Mouse (Mus musculus) spleen, embryonic (tissue): ENCODE measurements at regions not wholly inside any gene's neighbourhood (a gene's known extent, or its start where the extent isn't known, plus 50 kb on each side); places are given as distances from the start of the nearest gene placed in this dataset.

Experiments used
- CTCF ChIA-PET: fragments of 350-600 bp; sonication (Branson Sonifier 250); formaldehyde crosslinking; loops from one replicate; lab custom pipeline; 2022; lab: Charles Lee

DNA sequence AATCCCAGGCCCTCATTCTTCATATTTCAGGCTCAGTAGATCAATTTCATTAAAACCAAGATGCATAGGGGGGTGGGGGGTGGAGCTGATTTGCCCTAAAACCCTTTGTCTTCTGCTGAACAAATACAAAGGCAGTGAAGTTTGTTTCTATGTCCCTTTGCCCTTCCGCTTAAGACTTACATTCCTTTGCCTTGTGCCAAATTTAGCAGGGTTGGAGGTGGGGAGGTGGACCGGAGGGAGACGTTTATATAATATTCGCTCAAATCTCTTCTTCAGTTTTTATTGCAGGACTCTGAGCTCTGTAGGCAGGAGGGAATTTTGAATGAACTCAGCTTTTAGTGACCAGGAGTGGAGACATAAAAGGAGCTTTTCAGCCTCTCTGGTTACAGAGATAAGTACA, 258.8 kb downstream of the Fzd1 start:
- CTCF ChIA-PET = no interaction called here

DNA sequence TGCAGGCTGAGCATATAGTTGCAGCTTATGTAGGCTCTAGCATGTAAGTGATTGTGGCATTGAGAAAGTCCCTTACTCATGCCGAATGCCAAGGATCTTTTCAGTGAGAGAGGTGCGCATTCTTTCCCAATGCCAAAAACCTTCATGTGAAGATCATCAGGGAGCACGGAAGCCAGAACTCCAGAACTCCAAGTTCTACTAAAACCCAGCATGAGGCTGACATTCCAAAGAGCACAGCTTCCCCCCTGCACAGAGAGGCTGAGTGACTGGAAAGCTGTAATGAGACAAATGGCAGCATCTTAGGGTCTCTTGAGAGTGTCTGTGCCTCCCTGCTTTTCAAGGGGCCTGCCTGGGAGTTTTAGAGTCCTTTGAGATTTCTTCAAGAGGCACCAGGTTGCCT, 259.4 kb downstream of the Fzd1 start:
- CTCF ChIA-PET = no interaction called here

DNA sequence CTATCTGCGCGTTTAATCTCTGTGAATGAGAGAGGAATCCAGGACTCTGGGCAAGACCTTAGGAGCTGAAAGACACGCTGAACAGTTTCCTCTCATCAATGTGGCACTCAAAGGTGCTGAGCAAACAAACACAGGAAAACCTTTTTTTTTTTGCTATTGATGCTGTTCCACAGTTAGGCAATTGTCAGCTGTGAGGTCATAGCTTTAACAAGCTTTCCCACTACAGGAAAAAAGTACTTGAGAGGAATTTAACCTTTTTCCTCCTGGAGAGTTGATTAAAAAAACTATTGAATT, 261.0 kb downstream of the Fzd1 start:
- CTCF ChIA-PET = no interaction called here

DNA sequence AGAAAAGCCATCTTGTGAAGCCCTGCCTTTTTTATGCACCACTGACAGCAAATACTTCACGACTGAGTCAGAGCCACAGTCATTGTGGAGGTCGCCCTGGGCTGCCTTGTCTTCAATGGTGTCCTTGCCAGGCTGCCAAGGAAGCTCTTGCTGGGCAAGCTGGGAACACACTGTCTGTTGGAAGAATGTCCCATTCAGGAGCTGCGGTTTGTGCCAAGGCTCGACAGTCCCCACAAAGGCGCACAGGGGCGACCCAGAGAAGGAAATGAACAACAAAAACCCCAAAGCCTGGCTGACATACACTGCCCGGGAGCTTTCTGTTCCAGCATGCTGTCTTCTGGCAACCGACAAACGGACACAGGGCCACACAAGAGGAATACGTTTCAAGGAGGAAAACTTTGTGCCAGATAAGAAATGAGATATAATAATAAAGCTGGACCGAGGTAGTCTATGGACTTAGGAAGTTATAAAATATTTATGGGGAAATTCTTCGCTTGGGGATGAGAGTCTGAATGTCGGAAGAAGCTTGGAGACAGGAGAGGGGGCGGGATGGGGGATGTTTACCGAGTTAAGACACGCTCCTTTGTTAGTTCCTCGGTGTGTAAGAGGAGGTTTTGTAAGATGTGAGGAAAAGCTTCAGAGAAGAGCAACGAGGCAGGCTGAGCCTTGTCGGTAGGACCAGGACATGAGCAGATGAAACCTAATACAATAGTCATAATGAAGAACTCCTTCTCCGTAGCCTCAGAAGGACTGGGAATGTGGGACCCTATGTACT, 261.5 kb downstream of the Fzd1 start:
- CTCF ChIA-PET = no interaction called here

DNA sequence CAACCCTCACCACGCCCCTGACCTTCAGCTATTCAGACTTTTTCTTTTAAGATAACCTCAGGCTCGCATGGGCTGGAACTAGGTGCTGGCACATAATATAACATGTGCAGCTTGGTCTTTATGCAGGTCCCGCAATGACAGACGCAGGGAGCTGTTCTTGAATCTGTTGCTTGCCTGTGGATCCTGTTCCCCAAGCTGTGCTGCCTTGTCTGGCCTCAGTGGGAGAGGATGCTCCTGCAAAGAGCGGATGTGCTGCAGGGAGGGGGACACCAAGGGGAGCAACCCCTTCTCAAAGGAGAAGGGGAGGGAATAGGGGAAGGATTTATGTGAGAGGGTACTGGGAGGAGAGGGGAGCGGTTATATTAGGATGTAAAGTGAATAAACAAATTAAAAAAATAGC, 262.4 kb downstream of the Fzd1 start:
- CTCF ChIA-PET = no interaction called here

DNA sequence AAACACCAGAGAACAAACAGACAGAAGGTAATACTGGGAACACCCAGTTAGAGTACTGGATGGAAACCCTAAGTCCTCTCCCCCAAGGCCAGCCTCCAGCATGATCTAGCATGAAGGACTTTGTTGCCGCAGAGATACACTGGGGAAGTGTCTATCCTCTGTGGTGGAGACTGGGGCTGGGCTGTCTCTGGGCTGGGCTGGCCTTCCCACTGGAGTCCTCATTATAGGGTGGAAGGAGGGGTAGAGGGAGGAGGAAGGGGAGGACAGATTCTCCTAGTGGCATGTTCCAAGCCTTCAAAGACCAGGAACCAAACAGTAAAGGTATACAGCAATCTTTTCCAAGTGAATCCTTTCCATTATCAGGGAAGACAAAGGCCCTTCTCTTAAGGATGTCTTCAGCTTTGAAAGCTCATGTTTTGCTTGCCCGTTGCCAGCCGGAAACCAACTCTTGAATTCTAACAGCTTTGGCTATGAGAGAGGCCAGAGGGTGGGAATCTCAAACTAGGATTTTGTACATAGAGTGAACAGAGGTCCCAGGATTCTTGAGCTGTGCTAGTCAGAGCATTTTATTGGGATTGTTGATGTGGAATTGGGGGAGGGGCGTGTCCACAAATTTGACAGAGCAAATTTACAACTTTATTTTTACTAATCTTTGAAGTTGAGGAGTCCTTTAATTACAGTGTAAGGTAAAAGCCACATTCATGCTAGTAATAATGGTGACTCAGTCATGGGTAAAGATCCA, 271.3 kb downstream of the Fzd1 start:
- CTCF ChIA-PET = no interaction called here

DNA sequence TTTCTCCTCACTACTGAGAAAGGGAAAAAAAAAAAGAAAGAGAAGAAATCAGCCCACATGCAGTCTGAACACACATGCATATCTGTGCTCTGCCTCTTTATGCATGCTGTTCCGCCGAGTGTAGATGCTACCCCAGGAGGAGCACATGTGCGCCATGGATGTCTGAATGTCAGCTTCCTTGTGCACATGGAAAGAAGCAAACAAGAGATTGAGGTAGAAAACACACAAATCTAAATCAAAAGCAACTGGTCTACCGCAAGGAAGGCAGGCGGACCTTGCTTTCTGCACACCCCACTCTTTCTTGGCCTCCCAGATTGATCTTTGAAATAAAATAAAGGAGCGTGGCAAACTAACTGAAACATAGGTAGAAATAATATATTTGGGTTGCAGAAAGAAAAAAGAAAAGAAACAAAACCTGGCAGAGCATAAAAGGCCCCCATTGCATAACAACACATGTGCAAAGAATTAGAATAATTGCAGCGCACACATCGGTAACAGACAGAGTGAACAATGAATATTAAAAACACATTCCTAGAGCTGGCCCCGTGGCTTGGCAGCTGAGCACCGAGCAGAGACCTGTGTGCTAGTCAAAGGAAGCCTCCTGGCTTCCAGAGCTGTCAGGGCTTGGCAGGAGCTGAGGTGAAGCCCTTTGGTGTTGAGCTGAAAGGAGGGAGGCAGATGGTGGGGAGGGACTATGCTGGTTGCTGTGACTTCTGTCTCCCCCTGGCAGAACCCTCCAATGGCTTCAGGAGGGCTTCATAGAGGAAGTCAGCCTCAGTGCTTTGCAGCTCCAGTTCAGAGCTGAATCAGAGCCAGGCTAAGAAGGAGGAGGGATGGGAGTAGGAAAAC, 272.1 kb downstream of the Fzd1 start:
- CTCF ChIA-PET = no interaction called here

DNA sequence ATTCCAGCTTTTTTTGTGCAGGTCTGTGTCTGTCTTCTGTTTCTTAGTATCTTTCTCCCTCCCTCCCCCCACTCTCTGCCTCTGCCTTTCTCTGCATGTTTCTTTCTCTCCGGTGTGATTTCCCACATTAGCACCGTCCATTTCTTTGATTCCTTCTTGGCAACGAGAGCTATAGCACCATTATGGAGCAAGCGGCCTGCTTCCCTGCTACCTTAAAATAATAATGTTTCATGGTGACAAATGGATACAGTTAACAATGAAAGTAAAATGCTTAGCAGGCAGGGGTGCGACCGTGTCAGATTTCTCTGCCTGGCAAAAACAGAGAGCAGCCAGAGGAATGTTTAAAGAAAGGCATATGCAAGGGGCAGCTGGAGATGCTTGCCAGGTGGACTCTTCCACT, 273.1 kb downstream of the Fzd1 start:
- CTCF ChIA-PET = no interaction called here

DNA sequence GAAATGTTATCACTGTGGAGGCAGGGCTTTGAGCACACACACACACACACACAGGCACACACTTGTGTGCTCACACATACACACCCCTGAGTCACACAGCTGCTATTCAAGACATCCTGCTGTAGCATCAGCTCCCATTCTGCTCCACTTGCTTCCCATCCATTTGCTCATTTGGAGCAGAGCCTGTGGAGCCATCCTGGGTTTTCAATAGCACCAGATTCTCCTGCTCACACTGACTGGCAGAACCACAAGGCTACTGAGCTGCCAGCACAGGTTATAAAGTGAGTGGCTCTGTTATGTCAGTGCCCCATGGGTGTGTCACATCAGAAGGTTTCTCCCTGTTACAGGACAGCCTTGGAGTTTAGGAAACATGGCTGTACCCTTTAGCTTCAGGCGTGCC, 273.7 kb downstream of the Fzd1 start:
- CTCF ChIA-PET = no interaction called here

DNA sequence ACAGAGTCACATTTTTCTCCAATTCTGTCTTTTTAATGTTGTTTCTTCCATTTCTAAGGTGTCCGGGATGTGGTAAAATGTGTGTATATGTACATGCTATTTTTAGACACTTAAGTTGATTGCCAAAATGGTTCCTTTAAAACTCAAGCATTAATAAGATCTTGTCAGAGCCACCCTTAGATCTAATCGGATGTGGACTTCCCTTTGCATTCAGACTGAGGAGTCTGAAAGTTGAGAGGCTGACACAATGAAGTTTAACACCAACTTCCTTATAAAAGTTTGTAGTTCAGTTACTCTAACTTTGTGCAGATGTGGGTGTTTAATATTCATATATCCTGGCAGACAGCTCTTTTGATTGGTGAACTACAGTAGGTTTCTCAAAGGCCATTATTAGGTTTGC, 282.1 kb downstream of the Mterf1b start:
- CTCF ChIA-PET = no interaction called here
